Mouse (Mus musculus): ENCODE results near the gene Pdlim7.

The Pdlim7 gene

GRCm38 (mm10) chr13:55513111-55513748 is at the start of gene Pdlim7:
Pdlim7 (minus strand) TSS chr13:55513676.
- peak; percentile 89 for DNase-seq (ENCODE audit: low spot score)

- no peak for DNase-seq (ENCODE audit: low spot score)
These were observed 44.0 kb upstream of the Pdlim7 start for GRCm38 (mm10) chr13:55557499-55557898.

- no peak for DNase-seq (ENCODE audit: low spot score)
These were observed 42.4 kb upstream of the Pdlim7 start for GRCm38 (mm10) chr13:55555921-55556320.

GRCm38 (mm10) chr13:55549061-55549460 is 35.6 kb upstream of the Pdlim7 start:
- no peak for DNase-seq (ENCODE audit: low spot score)

GRCm38 (mm10) chr13:55548426-55548825 is 35.0 kb upstream of the Pdlim7 start:
- DNase-seq (ENCODE audit: low spot score), result no peak

- DNase-seq (ENCODE audit: low spot score), result no peak
These were observed 34.4 kb upstream of the Pdlim7 start for GRCm38 (mm10) chr13:55547916-55548315.

GRCm38 (mm10) chr13:55544792-55545191 is 31.3 kb upstream of the Pdlim7 start:
- DNase-seq (ENCODE audit: low spot score), result no peak

GRCm38 (mm10) chr13:55543447-55543846 is 30.0 kb upstream of the Pdlim7 start:
- no peak for DNase-seq (ENCODE audit: low spot score)

GRCm38 (mm10) chr13:55542891-55543290 is 29.4 kb upstream of the Pdlim7 start:
- DNase-seq (ENCODE audit: low spot score), result no peak

- no peak for DNase-seq (ENCODE audit: low spot score)
These were observed 27.5 kb upstream of the Pdlim7 start for GRCm38 (mm10) chr13:55540933-55541332.

- peak; percentile 99 for DNase-seq (ENCODE audit: low spot score)
These were observed 23.0 kb upstream of the Pdlim7 start, which contains the start of gene Ddx41 for GRCm38 (mm10) chr13:55536194-55537175. Ddx41 (minus strand) TSS chr13:55536658.

- no peak for DNase-seq (ENCODE audit: low spot score)
These were observed 22.3 kb upstream of the Pdlim7 start for GRCm38 (mm10) chr13:55535796-55536193.

- DNase-seq (ENCODE audit: low spot score), result no peak
These were observed 21.7 kb upstream of the Pdlim7 start for GRCm38 (mm10) chr13:55535191-55535590.

GRCm38 (mm10) chr13:55529198-55529915 is 15.9 kb upstream of the Pdlim7 start, which contains the start of gene Dok3:
Dok3 (minus strand) TSS chr13:55529296.
- DNase-seq (ENCODE audit: low spot score), result no peak

- no peak for DNase-seq (ENCODE audit: low spot score)
These were observed 14.6 kb upstream of the Pdlim7 start for GRCm38 (mm10) chr13:55527834-55528772.

- no peak for DNase-seq (ENCODE audit: low spot score)
These were observed 13.7 kb upstream of the Pdlim7 start for GRCm38 (mm10) chr13:55527212-55527611.

- no peak for DNase-seq (ENCODE audit: low spot score)
These were observed 12.5 kb upstream of the Pdlim7 start for GRCm38 (mm10) chr13:55525733-55526553.

- no peak for DNase-seq (ENCODE audit: low spot score)
These were observed 10.6 kb upstream of the Pdlim7 start for GRCm38 (mm10) chr13:55523951-55524600.

GRCm38 (mm10) chr13:55523278-55523677 is 9.8 kb upstream of the Pdlim7 start:
- DNase-seq (ENCODE audit: low spot score), result no peak

GRCm38 (mm10) chr13:55522730-55523129 is 9.3 kb upstream of the Pdlim7 start:
- no peak for DNase-seq (ENCODE audit: low spot score)
